Mouse (Mus musculus): ENCODE measurements around the gene Stard8.

DNA sequence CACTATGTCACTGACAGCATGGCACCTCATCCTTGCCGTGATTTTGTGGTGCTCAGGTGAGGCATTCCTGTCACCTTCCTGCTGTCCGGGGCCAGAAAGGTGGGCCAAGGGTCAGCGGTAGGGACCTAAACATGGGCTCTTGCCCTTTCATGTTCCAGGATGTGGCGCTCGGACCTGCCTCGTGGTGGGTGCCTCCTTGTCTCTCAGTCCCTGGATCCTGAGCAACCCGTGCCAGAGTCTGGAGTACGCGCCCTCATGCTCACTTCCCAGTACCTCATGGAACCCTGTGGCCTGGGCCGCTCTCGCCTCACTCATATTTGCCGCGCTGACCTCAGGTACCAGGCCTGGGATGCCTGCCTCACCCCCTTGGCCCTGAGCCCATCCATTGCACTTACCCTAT is 69.5 kb downstream of the Stard8 start:
- no peak for TF ChIP-seq CTCF (IDR thresholded peaks at IDR 0.05; ENCODE audit: low read depth, low read length)
- TF ChIP-seq POLR2A (IDR thresholded peaks at IDR 0.05; ENCODE audit: insufficient read depth, low read length) = no peak
